Mouse (Mus musculus): ENCODE data around the gene E130208F15Rik.

Gene E130208F15Rik

DNA sequence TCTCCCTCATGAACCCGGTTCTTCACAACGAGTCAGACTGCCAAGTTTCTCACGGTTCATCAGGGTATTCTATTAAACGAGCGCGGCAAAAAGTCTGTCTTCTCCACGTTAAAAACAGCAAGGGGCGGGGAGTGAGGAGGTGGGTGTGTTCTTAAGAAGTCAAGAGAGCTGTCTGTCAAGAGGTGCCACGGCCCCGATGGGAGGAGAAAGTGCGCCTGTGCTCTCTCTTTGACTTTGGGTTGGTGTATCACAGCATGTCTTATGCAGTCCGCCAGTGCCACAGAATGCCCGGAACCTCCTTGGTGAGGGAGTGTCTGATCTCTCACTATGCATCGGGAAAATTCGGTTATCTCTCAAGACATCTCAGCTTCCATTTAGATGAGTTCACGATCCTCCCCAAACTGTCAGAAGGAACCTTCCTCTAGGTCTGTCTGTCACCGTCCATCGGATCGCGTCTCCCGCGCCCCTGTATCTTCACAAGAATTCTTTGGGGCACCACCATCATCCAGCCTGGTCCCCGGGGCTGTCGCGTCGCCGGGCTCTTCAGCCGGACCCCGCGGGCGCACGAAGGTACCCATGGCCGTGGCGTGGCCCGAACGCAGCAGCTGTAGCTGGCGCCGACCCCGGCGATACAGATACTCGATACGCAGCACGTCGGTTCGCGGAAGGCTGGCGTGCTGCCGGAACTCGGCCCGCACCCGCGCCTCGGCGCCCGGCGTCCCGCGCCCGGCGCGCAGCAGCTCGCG lies at the start of gene E130208F15Rik:
Gene E130208F15Rik, plus strand, starts transcription at position 202 of the 746 bp plus-strand sequence.
- DNase-seq: peak; percentile 85

DNA sequence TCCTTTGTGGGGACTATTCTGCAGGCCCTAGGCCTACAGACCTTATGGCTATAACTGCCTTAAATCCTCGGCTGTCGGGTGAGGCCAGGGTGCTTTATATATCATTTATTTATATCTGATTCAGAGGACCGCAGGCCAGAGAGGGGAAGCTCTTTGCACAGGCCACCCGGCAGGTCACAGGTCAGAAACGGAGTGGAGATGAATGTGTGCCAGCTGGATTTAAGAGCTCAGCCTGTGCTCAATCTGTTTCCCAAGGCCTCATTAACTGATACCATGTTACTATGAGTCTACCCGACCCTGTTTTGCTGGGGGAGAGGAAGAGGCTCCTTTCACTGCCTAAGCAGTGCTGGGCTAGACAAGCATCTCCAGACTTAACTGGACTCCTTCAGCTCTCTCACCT lies 47.2 kb upstream of the E130208F15Rik start:
- DNase-seq: no peak

DNA sequence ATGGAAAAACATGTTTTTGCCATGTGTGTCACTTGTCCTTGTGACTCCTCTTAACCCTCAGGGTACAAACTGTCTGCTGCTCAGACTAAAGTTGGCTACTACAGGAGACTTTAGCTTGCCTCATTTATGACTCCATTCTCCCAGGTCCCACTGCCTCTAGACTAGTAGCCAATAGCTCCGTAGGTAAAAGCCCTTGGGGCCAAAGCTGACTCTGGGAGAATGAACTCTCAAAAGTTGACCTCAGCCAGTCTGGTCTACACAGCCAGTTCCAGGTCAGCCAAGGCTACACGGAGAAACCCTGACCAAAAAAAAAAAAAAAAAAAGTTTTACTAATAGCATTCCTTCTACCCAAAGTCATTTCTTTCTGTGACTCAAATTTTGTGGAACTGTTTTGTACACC lies 42.6 kb upstream of the E130208F15Rik start:
- DNase-seq: peak; percentile 20

DNA sequence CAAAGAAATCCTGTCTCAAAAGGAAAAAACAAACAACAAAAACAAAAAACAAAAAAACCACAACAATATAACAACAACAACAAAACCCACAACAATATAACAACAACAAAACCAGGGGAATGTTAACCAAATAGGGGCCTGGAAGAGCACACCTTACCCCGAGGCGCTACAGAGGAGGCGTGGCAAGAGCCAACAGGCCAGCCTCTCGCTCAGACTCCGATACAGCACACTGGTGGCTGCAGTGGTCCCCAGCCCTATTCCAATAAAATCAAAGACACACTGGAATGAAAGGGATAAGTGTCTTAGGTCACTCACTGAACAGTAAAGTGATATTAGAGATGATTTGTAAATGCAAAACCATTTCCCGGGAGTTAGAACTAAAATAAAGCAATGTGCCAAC lies 42.0 kb upstream of the E130208F15Rik start:
- no peak for DNase-seq

DNA sequence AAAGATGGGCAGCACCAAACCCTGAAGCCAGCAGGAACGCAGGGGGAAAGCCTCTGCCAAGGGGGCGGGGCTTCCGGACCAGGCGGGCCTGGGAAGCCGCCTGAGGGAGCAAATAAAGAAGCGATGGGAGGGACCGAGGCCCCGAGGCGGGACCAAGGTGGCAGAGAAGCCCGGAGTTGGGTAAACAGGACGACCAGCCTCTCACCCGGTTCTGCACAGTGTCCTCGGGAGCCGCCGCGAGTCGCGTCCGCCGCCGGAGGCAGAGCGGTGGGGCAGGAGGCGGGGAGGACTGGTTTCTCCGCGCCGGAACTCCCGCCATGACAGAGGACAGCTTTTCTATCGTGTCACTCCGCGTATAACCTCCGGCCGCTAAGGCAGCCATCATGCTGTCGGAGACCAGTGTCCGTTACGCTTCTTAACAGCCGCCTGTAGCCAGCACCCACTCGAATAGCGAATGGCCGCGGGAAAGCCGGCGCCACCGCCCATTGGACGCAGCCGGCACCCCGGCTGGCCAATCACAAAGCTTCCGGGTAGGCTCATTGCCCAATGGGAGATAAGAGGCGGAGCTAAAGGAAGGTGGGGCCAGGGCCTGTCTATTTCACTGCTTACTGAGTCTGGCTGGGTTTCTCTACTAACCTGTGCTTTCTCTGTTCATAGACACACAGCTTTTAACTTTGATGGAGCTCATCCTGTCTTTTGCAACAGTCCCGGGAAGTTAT lies 41.4 kb upstream of the E130208F15Rik start, which contains the start of the genes Thap8 and Wdr62:
Gene Thap8, plus strand, starts transcription at position 144 of the 719 bp plus-strand sequence.
Gene Wdr62, minus strand, starts transcription at position 469 of the 719 bp plus-strand sequence.
- DNase-seq: peak; percentile 92

- DNase-seq: peak; percentile 92
Measured at GRCm38 (mm10) chr7:30280670-30281138, 40.8 kb upstream of the E130208F15Rik start.

DNA sequence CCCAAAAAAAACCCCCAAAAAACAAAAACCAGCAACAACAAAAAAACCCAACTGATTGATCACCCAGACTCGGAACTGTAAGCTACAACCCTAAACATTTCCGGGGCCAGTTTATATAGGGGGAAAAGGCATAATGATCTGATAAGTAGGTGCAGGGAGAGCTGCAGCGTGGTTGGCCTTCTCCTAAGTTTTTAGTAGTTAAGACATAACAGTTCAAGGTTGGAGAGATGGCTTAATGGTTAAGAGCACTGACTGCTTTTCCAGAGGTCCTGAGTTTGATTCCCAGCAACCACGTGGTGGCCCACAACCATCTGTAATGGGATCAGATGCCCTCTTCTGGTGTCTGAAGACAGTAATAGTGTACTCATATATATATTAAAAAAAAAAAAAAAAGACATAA lies 40.0 kb upstream of the E130208F15Rik start:
- DNase-seq: peak; percentile 33

- DNase-seq: peak; percentile 24
Measured at GRCm38 (mm10) chr7:30282740-30283139, 38.8 kb upstream of the E130208F15Rik start.

DNA sequence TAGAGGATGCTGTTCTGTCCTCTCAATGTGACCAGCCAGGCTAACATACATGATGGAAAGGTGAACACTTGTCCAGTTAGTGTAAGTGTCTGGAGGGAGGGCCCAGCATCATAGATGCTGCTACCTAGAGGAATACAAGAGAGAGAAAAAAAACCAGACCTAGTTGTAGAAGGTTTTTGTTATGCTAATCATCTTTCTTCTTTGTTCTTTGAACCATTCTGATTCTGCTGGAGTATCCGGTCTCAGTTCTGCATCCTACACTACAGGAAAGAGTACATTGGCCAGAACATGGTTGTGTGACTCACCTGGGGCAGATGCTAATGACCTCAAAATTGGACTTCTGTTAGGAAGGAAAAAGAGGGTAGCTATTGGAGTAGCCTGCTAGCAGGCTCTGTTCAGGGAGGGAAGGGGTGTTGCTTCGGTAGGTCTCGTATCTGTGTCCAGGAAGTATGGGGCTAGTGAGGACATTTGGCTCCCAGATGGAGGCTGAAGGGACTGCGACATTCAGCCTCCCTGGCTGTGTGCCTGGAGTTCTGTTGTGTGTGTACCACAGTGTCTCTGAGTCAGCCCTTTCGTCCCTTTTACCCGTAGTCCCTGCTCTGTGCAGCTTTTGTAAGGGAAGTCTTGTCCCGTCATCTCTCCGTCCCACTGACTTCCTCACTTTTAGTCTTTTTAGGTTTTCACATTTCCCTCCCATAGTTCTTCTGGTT lies 34.7 kb upstream of the E130208F15Rik start:
- peak; percentile 92 for DNase-seq

GRCm38 (mm10) chr7:30288046-30288445 lies 33.5 kb upstream of the E130208F15Rik start:
- peak; percentile 69 for DNase-seq

- DNase-seq: peak; percentile 65
Measured at GRCm38 (mm10) chr7:30289071-30289713, 32.3 kb upstream of the E130208F15Rik start.

- peak; percentile 48 for DNase-seq
Measured at GRCm38 (mm10) chr7:30289714-30290399, 31.7 kb upstream of the E130208F15Rik start.

- DNase-seq: peak; percentile 94
Measured at GRCm38 (mm10) chr7:30291215-30292131, 30.1 kb upstream of the E130208F15Rik start, which contains the start of gene Clip3. Gene Clip3, plus strand, starts transcription at chr7:30291728.

DNA sequence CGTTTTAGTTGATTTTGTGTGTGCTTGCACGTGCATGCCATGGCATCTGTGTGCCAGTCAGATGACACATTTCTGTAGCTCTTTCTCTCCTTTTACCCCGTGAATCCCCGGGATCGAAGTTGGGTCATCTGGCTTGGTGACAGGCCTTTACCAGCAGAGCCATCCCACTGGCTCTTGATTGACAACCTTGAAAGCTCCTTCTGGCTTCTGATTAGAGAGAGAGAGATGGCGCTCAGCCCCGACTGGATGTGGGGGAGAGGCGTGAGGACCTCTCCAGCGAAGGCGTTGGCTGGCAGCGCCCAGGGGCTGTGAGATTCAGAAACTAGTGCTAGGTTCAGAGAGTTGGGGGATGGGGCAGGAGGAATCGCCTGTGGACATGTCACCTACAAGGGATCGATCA lies 27.7 kb upstream of the E130208F15Rik start:
- peak; percentile 74 for DNase-seq

GRCm38 (mm10) chr7:30294296-30294695 lies 27.2 kb upstream of the E130208F15Rik start:
- DNase-seq: peak; percentile 67

DNA sequence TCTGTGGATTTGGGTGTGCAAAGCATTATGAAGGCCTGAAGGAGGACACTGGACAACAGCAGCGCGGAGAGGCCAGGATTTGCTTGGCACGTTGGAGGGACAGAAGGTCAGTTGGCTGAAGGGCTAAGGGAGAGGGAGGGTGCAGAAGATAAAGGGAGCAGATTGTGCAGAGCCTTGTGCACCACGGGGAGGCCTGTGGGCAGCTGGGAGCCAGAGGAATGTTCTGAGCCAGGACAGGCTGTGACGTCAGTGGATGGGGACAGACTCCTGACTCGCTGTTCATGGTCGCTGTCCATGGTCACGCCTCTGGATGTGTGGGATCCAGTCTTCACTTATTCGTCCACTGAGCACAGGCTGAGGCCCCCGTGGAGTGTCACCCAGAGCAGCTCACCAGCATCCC lies 26.4 kb upstream of the E130208F15Rik start:
- DNase-seq: peak; percentile 98

DNA sequence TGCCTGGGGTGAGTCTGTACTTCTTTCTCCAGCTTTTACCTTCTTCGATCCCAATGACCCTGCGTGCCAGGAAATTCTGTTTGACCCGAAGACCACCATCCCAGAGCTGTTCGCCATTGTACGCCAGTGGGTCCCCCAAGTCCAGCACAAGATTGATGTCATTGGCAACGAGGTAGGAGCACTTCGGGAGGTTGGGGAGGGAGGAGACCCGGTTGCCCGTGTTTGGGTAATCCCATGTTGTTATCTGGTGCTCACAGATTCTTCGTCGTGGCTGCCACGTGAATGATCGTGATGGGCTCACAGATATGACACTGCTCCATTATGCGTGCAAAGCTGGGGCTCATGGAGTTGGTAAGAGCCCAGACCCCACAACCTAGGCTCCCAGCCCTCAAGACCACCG lies 24.7 kb upstream of the E130208F15Rik start:
- peak; percentile 62 for DNase-seq

DNA sequence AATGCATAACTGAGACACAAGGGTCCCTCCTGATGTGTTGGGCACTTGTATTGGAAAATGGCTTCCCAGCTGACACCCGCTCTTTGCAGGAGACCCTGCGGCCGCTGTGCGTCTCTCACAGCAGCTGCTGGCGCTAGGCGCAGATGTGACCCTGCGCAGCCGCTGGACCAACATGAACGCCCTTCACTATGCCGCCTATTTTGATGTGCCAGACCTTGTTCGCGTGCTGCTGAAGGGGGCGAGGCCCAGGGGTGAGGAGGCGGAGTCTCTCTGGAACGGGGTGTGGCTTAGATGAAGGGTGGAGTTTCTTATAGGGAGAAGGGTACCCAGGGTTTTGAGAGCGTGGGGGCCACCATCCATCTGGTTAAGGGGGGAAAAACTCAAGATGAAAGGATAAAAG lies 24.3 kb upstream of the E130208F15Rik start:
- peak; percentile 71 for DNase-seq

GRCm38 (mm10) chr7:30300914-30301313 lies 20.6 kb upstream of the E130208F15Rik start:
- no peak for DNase-seq

DNA sequence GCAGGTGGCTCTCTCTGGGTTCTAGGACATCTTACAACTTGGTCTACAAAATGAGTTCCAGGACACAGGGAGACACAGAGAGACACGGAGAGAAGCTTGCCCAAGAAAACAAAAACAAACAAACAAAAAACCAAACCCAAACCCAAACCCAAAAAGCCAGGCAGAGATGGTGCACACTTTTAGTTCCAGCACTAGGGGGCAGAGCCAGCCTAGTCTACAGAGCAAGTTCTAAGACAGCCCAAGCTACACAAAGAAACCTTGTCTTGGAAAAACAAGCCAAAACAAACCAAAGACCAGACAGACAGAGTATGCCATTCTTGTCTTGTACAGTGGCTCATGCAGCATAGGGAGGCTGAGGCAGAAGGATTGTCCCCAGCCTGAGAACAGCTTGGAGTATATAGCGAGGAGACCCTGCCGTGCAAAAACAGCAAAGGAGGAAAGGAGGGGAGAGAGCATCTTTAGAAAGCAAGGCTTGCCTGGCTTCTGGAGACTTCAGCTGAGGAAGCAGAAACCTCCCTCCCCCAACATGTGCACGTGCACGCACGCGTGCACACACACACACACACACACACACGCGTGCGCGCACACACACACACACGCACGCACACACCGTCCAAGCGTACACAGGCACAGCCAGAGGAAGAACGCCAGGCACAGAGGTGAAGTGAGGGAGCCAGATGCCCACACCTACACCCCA lies 15.3 kb upstream of the E130208F15Rik start:
- no peak for DNase-seq

Measured in cerebellum, adult 9-11 months (tissue).